Mouse (Mus musculus): ENCODE measurements around the gene Ttc39b. TPM values are rescaled to one million over a fixed set of nuclear protein-coding genes. Genes with fewer than 3 reads are reported as not detected.

Gene Ttc39b
- total and polyA plus RNA-seq, 3 experiments = 11.3 to 109 (median 21.1) TPM

DNA sequence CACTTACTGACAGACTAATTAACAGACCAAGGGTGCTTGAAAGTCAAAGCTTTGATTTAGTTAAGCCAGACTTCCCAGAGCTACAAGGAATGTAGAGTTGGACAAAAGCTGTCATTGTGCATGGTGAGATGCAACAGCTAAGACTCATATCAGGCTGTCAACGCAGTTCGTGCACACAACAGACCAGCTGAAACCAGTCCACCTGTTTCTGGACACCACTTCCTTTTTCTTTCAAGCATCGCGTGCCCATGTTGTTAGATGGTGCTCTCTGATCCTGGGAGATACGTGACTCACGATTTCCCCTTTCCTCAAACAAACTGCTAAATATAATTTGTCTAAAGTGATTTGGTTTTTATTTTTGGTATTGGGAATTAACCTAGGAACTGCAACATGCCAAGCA lies 29.9 kb upstream of the Ttc39b start:
- peak; percentile 56 for DNase-seq (ENCODE audit: low read depth, low spot score)
- no peak overlapping the region for H3K27ac ChIP-seq (ENCODE audit: control insufficient read depth, low read depth, low read length)
- H3K9me3 ChIP-seq (replicated peaks; ENCODE audit: insufficient read depth, low read length) = no peaks in the 10 kb centered on the region
- no peaks in the 10 kb centered on the region for H3K79me2 ChIP-seq (ENCODE audit: control insufficient read depth, insufficient read depth, low read length, poor library complexity)
- TF ChIP-seq GATA1 (IDR thresholded peaks at IDR 0.05; ENCODE audit: low read depth, low read length) = 0 out of 2 replicates have a peak, but pooled peaks have one; percentile 22
- TF ChIP-seq RCOR1 (IDR thresholded peaks at IDR 0.05; ENCODE audit: low read depth, low read length) = no peak
- no peak for TF ChIP-seq MYC (IDR thresholded peaks at IDR 0.05; ENCODE audit: low read depth, low read length)
- peak; percentile 63; the same call in 1 of the 2 replicates for TF ChIP-seq ETS1 (IDR thresholded peaks at IDR 0.05; ENCODE audit: low read depth, low read length)
- H3K9ac ChIP-seq (ENCODE audit: control insufficient read depth, low read depth, low read length, poor library complexity, severe bottlenecking) = no peak overlapping the region
- H3K36me3 ChIP-seq (ENCODE audit: control insufficient read depth in 1 of 2, insufficient read depth in 2 of 2, low read length in 2 of 2) = peaks cover 0 to 3% of the 10 kb centered on the region in 2 experiments; a peak in 2 of 4 replicates
- no peaks in the 10 kb centered on the region; a peak in 1 of 4 replicates for H3K27me3 ChIP-seq (ENCODE audit: control insufficient read depth in 1 of 2, insufficient read depth in 2 of 2, low read length in 2 of 2)
- H3K4me3 ChIP-seq (ENCODE audit: control insufficient read depth in 1 of 2, insufficient read depth in 1 of 2, low read depth in 2 of 2, low read length in 2 of 2) = no peak overlapping the region
- H3K4me1 ChIP-seq (ENCODE audit: control insufficient read depth in 1 of 2, insufficient read depth in 2 of 2, low read length in 2 of 2) = peaks cover 0 to 2% of the 10 kb centered on the region in 2 experiments; a peak in 1 of 4 replicates

DNA sequence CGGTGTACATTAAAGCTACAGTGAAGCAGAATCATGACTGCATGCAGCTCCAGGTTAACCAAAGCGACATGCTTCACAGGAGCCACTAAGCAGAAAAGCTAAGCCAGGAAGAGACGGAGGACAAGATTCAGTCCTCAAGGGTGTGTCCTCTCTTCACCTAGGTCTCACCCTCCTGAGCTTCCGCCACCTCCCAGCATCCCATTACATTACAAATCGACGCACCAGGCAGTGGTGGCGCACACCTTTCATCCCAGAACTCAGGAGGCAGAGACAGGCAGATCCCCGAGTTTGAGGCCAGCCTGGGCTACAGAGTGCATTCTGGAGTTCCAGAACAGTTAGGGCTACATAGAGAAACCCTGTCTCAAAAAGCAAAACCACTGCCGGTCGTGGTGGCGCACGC lies 29.2 kb upstream of the Ttc39b start:
- H3K9me3 ChIP-seq (replicated peaks; ENCODE audit: insufficient read depth, low read length) = no peaks in the 10 kb centered on the region
- TF ChIP-seq MYB (IDR thresholded peaks at IDR 0.05; ENCODE audit: low read depth, low read length) (no peak), SMC3 (IDR thresholded peaks at IDR 0.05; ENCODE audit: low read depth, low read length) (no peak), MXI1 (IDR thresholded peaks at IDR 0.05; ENCODE audit: low read depth, low read length) (no peak), TAL1 (IDR thresholded peaks at IDR 0.05; ENCODE audit: low read length) (no peak), TCF12 (IDR thresholded peaks at IDR 0.05; ENCODE audit: low read depth, low read length) (no peak), KAT2A (conservative IDR thresholded peaks at IDR 0.05; ENCODE audit: low read depth, low read length) (no peak)
- H3K27ac ChIP-seq (ENCODE audit: control insufficient read depth, low read depth, low read length) = no peak overlapping the region
- peaks cover 0 to 3% of the 10 kb centered on the region in 2 experiments; a peak in 2 of 4 replicates for H3K36me3 ChIP-seq (ENCODE audit: control insufficient read depth in 1 of 2, insufficient read depth in 2 of 2, low read length in 2 of 2)
- no peak overlapping the region for H3K9ac ChIP-seq (ENCODE audit: control insufficient read depth, low read depth, low read length, poor library complexity, severe bottlenecking)
- no peak overlapping the region for H3K4me3 ChIP-seq (ENCODE audit: control insufficient read depth in 1 of 2, insufficient read depth in 1 of 2, low read depth in 2 of 2, low read length in 2 of 2)
- peaks cover 0 to 2% of the 10 kb centered on the region in 2 experiments; a peak in 1 of 4 replicates for H3K4me1 ChIP-seq (ENCODE audit: control insufficient read depth in 1 of 2, insufficient read depth in 2 of 2, low read length in 2 of 2)
- H3K79me2 ChIP-seq (ENCODE audit: control insufficient read depth, insufficient read depth, low read length, poor library complexity) = no peaks in the 10 kb centered on the region
- no peaks in the 10 kb centered on the region; a peak in 1 of 4 replicates for H3K27me3 ChIP-seq (ENCODE audit: control insufficient read depth in 1 of 2, insufficient read depth in 2 of 2, low read length in 2 of 2)
- DNase-seq (ENCODE audit: low read depth, low spot score) = no peak

DNA sequence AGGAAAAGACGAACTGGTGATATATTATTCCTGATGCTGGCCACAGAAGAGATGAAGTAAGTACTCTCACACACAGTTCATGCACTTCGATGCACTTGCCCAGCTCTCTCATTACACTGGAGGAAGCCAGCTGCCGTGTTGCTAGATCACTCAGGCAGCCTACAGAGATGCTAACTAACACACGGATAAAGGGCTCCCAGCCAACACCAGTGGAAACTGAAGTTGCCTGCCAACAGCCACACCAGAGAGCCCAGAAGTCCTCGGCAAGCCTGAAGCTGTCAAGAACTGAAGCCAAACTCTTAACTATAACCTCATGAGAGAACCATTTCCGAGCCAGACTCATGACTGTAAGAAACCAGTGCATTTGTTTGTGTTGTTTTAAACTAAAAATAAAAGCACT lies 26.7 kb upstream of the Ttc39b start:
- no peaks in the 10 kb centered on the region for H3K9me3 ChIP-seq (replicated peaks; ENCODE audit: insufficient read depth, low read length)
- peaks cover 0 to 2% of the 10 kb centered on the region in 2 experiments; a peak in 1 of 4 replicates for H3K4me1 ChIP-seq (ENCODE audit: control insufficient read depth in 1 of 2, insufficient read depth in 2 of 2, low read length in 2 of 2)
- H3K27ac ChIP-seq (ENCODE audit: control insufficient read depth, low read depth, low read length) = no peak overlapping the region
- DNase-seq (ENCODE audit: low read depth, low spot score) = no peak
- no peaks in the 10 kb centered on the region for H3K27me3 ChIP-seq (ENCODE audit: control insufficient read depth in 1 of 2, insufficient read depth in 2 of 2, low read length in 2 of 2)
- TF ChIP-seq POLR2A (IDR thresholded peaks at IDR 0.05; ENCODE audit: control insufficient read depth in 1 of 2, insufficient read depth in 1 of 2, low read depth in 1 of 2, low read length in 2 of 2, poor library complexity in 1 of 2) = no peak
- TF ChIP-seq POLR2AphosphoS2 (IDR thresholded peaks at IDR 0.05; ENCODE audit: low read length) = no peak
- TF ChIP-seq JUND (IDR thresholded peaks at IDR 0.05; ENCODE audit: low read depth, low read length) = no peak
- TF ChIP-seq ZMIZ1 (IDR thresholded peaks at IDR 0.05; ENCODE audit: low read depth, low read length) = no peak
- TF ChIP-seq EP300 (IDR thresholded peaks at IDR 0.05; ENCODE audit: low read depth in 1 of 2, low read length in 2 of 2) = no peak
- TF ChIP-seq CHD1 (IDR thresholded peaks at IDR 0.05; ENCODE audit: low read depth, low read length) = no peak
- no peak for TF ChIP-seq NELFE (IDR thresholded peaks at IDR 0.05; ENCODE audit: low read depth, low read length)
- no peak for TF ChIP-seq CTCF (IDR thresholded peaks at IDR 0.05 in 2 of 3, conservative IDR thresholded peaks at IDR 0.05 in 1 of 3; ENCODE audit: control insufficient read depth in 1 of 3, insufficient read depth in 1 of 3, low read depth in 2 of 3, low read length in 3 of 3, poor library complexity in 1 of 3, severe bottlenecking in 1 of 3)
- TF ChIP-seq TBP (IDR thresholded peaks at IDR 0.05; ENCODE audit: low read depth, low read length) = no peak
- no peak for TF ChIP-seq ETS1 (IDR thresholded peaks at IDR 0.05; ENCODE audit: low read depth, low read length)
- TF ChIP-seq ZC3H11A (IDR thresholded peaks at IDR 0.05; ENCODE audit: low read depth, low read length) = no peak
- TF ChIP-seq ZNF384 (IDR thresholded peaks at IDR 0.05; ENCODE audit: low read depth, low read length) = no peak
- H3K9ac ChIP-seq (ENCODE audit: control insufficient read depth, low read depth, low read length, poor library complexity, severe bottlenecking) = no peak overlapping the region
- H3K36me3 ChIP-seq (ENCODE audit: control insufficient read depth in 1 of 2, insufficient read depth in 2 of 2, low read length in 2 of 2) = peaks cover 0 to 3% of the 10 kb centered on the region in 2 experiments; a peak in 2 of 4 replicates
- no peaks in the 10 kb centered on the region for H3K79me2 ChIP-seq (ENCODE audit: control insufficient read depth, insufficient read depth, low read length, poor library complexity)
- no peak overlapping the region for H3K4me3 ChIP-seq (ENCODE audit: control insufficient read depth in 1 of 2, insufficient read depth in 1 of 2, low read depth in 2 of 2, low read length in 2 of 2)
